ENCODE assay signal across 14 mouse cellular contexts in genomic region chr13:102103161-102103560, GRCm38 (mm10).
DNase-seq lines count a peak whose midpoint lies in the region; TF ChIP-seq lines count a peak whose summit lies in the region.
"Had no signal": no experiment of that assay in that cellular context is flagged by ENCODE, and none has a peak within 500 bp of the region (broad histone marks: within the 10 kb centered on the region; RNA-seq: fewer than 3 reads in every experiment).

No protein-coding gene starts in this region.

- TF ChIP-seq POLR2A in kidney, adult 2 months (IDR thresholded peaks at IDR 0.05; ENCODE audit: low read depth, low read length), result no peak

- no peak overlapping the region for H3K4me3 ChIP-seq in kidney, adult 2 months (ENCODE audit: insufficient read depth, low read depth, low read length)
- H3K4me3 ChIP-seq: hindbrain, embryonic 15.5 days had no signal

- H3K27ac ChIP-seq in kidney, adult 2 months (ENCODE audit: insufficient read depth, low read depth, low read length), result no peak overlapping the region
- H3K27ac ChIP-seq: hindbrain, embryonic 15.5 days had no signal

- H3K4me1 ChIP-seq in kidney, adult 2 months (ENCODE audit: control insufficient read depth, insufficient read depth, low read length), result no peaks in the 10 kb centered on the region
- H3K4me1 ChIP-seq: hindbrain, embryonic 15.5 days had no signal

- WGBS in kidney, adult 2 months, result 85% methylated on average over 1 of the region's 1 CpGs

- no peaks in the 10 kb centered on the region for H3K27me3 ChIP-seq in kidney, adult 2 months (replicated peaks; ENCODE audit: control insufficient read depth, insufficient read depth, low read length)
- H3K27me3 ChIP-seq: hindbrain, embryonic 15.5 days had no signal

- DNase-seq in kidney, adult 2 months, result peak; percentile 11
- no peak for DNase-seq in kidney, adult 8-10 months
- DNase-seq in urinary bladder, postnatal 14 days (ENCODE audit: low spot score), result peak; percentile 24
- DNase-seq in urinary bladder, postnatal 4 days (ENCODE audit: low spot score in 2 of 2), result no peak
- peak; percentile 31 for DNase-seq in lung, postnatal 14 days
- DNase-seq in layer of hippocampus, adult 11-12 months (ENCODE audit: low spot score), result no peak
- DNase-seq in layer of hippocampus, adult 18-20 months (ENCODE audit: low spot score in 2 of 2), result no peak
- DNase-seq: cerebellum, adult 11-12 months; forebrain, postnatal 0 days; gastrocnemius, postnatal 25 days; kidney, adult 18-20 months; right cerebral cortex, postnatal 25 days; thymus, adult 18-20 months had no signal

- no peaks in the 10 kb centered on the region for H3K36me3 ChIP-seq in kidney, adult 2 months (ENCODE audit: control insufficient read depth, insufficient read depth, low read length)
- H3K36me3 ChIP-seq: hindbrain, embryonic 15.5 days had no signal

- no peak for TF ChIP-seq CTCF in kidney, adult 2 months (conservative IDR thresholded peaks at IDR 0.05; ENCODE audit: insufficient read depth, insufficient read length, low read depth, low read length)

Comparison
In these comparisons a context has a peak if more than half of its experiments do, and no peak if none do; other contexts are left out.
1. DNase-seq: peak in kidney, adult 2 months (single experiment), urinary bladder, postnatal 14 days (single experiment) and lung, postnatal 14 days (single experiment); none in kidney, adult 8-10 months (0 of 2), urinary bladder, postnatal 4 days (0 of 2), layer of hippocampus, adult 11-12 months (single experiment) and layer of hippocampus, adult 18-20 months (0 of 2).